Mouse (Mus musculus) c-Kit-positive CD71-positive TER-119-positive erythroid progenitor cells, embryonic 14.5 days (primary cell): ENCODE measurements around the gene Rflna.

Experiments used
- DNase-seq: peaks from one replicate; pipeline ENCODE4 v3.0.0-alpha.2; 2013; ENCODE audit warnings: low spot score

Rflna gene

GRCm38 (mm10) chr5:125052603-125053488 is 49.8 kb downstream of the Rflna start:
- no peak for DNase-seq

GRCm38 (mm10) chr5:125053661-125054060 is 50.6 kb downstream of the Rflna start:
- DNase-seq = peak; percentile 59

- no peak for DNase-seq
These were observed 52.9 kb downstream of the Rflna start for GRCm38 (mm10) chr5:125055901-125056300.

GRCm38 (mm10) chr5:125056331-125056695 is 53.3 kb downstream of the Rflna start:
- DNase-seq = no peak

GRCm38 (mm10) chr5:125056696-125057554 is 53.9 kb downstream of the Rflna start:
- no peak for DNase-seq

- DNase-seq = no peak
These were observed 54.7 kb downstream of the Rflna start for GRCm38 (mm10) chr5:125057555-125058266.

GRCm38 (mm10) chr5:125058267-125058668 is 55.2 kb downstream of the Rflna start:
- no peak for DNase-seq
